Mouse (Mus musculus) adrenal gland, adult 2 months (tissue): ENCODE measurements around the gene Lingo4. TPM values are rescaled to one million over a fixed set of nuclear protein-coding genes. Genes with fewer than 3 reads are reported as not detected.

ENCODE experiments used
- DNase-seq: peaks from one replicate; pipeline ENCODE4 v3.0.0; 2021
- polyA plus RNA-seq: library from polyadenylated mRNA; depleted of rRNA; stranded (reverse); fragments of >200 nt; gene quantifications from 2 replicates; pipeline ENCODE4 v1.2.3, GENCODE M21; 2012
- total RNA-seq, 2 experiments: library from RNA; stranded (reverse); gene quantifications; 2 replicates each; pipeline ENCODE4 v1.2.3; 2021

The Lingo4 gene
- total and polyA plus RNA-seq, 3 experiments = 0.22 to 0.62 (median 0.26) TPM

DNA sequence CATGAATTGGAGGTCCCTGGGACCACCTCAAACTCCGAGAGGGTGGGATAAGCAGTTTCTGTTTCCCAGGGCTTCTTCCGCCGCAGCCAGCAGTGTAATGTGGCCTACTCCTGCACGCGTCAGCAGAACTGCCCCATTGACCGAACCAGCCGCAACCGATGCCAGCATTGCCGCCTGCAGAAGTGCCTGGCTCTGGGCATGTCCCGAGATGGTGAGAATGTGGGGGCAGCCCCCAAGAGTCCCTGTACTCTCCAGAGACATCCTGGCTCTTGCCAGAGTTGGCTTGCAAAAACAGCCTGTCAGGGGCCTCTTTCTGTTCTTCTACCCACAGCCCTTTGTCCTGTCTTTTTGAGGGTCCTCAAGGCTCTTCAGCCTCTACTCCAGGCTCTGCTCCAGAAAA, 10.9 kb upstream of the Lingo4 start:
- no peak for DNase-seq

DNA sequence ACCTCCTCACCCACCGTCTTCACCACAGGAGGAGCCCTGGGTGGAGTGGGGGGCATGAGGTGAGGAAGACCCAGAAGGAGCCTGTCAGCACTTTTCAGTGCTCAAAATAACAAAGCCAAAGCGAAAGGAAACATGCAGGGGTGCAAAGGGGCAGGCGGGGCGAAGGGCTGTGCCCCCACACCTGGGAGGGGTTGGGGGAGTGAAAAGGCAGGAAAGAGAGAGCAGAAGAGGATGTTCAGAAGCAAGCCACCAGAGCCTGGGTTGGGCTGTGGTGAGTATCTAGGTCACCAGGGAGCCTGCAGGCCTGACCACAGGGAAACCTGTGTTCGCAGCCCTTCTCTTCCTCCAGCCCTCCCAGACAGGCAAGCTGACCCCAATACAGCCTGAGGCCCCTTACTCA, 10.3 kb upstream of the Lingo4 start:
- DNase-seq = no peak

DNA sequence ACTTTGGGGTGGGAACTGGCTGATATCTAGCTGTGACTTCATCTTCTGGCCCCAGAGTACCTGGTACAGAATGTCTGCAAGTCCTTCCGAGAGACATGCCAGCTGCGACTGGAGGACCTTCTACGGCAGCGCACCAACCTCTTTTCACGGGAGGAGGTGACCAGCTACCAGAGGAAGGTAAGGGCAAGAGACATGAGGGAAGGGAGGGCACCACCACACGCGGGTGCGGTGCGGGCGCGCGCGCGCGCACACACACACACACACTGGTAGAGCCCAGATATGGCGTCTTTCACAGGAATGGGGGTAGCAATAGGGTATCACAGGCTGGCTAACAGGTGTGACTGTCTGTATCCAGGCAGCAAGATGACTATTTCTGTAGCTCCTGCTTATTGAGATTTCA, 8.9 kb upstream of the Lingo4 start:
- DNase-seq = no peak

DNA sequence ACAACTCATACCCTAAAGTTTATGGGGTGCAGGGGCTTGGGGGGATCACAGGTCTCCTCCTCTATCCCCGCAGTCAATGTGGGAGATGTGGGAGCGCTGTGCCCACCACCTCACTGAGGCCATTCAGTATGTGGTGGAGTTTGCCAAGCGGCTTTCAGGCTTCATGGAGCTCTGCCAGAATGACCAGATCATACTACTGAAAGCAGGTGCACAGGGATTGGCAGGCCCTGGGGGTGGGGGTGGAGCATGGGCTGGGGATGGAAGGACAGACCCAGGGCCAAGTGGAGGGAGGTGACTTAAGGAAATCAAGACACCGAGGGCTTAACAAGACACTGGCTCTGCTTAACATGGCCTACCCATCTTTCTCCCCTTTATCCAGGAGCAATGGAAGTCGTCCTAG, 7.3 kb upstream of the Lingo4 start:
- DNase-seq = no peak

DNA sequence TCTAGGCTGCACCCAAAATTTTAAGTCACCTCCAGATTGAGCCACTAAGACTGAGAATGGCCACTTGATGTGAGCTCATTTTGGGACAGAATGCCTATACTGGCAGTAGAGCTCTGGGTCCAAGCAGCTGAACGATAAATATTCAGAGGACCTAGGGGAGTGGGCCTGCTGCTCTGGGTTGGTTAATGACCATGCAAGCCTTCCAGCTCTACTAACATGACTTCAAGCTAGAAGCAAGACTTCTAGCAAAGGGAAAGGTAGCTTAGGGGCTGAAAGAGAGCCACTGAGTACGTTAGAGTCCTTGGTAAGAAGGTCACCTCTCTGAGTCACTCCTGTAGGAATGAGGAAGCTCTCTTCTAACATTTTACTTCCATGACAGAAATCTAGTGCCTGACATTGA, 6.2 kb upstream of the Lingo4 start:
- peak; percentile 57 for DNase-seq

DNA sequence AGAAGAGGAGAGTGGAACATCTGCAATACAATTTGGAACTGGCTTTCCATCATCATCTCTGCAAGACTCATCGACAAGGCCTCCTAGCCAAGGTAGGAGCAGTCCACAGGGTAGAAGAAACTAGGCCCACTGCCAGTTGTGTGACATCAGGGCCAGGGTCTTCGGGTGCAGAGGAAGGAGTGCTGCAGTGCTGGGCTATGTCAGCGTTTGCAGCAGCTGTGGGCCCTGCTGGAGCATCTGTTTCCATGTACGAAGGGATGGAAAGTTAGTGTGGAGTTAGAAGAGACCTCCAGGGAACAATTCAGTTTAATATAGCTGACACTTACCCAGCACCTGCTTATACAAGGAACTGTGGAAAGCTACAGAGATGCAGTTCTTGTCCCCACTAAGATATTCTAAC, 5.3 kb upstream of the Lingo4 start:
- DNase-seq = no peak

DNA sequence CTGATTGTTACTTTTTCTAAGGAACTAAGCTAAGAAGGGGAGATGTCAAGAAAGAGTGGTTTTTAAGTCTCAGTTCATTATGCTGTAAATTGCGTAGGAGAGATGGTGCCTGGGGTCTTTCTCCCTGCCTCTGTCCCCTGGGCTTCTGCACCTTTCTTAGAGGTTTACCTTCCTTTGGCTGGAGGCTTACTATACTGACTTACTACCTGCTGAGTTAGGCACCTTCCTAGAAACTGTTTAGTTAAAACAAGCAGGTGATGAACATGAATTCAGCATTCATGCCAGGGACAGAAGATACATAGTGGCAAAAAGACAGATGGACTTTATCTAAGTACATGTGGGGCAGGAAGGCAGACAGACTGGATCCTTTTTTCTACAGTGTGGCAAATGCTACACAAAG, 2.0 kb upstream of the Lingo4 start:
- DNase-seq = no peak

DNA sequence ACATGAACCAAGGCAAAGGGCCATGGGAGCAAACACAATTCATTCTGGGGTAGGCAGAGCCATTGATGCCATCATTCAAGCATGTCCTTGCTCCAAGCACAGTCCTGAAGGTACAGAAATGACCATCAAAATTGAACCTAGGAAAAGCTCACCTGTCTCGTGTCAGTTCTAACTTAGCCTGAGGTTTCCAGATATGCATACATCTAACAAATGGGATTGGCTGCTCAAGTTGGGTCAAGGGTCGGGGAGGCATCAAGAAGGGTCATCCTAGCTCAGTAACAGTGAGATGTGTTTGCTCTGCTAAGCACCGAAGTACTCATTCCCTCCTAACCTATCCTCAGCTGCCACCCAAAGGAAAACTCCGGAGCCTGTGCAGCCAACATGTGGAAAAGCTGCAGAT, 1.5 kb upstream of the Lingo4 start:
- DNase-seq = no peak

DNA sequence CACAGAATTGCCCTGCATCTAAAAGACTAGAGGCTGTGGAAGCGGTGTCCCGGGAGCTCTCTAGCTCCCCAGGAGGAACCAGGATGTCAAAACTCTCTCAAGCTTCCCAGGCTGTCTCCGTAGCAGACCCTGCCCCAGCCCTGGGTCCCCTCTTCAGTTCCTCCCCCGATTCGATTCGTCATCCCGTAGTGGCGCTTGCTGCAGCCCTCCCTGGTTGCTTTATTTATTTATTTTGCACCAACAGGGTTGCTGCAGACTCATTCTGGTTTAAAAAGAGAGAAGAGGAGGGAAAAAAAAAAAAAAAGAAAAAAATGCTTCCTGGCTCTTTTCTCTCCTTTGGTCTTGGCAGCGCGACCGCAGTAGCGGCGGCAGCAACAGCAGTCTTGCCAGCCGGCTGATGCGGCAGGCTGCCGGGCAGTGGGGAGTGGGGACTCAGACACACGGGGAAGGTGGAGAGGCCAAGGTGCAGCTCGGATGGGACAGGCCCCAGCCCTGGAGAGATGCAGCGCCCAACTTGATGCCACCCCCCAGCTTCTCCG, 695 bp downstream of the Lingo4 start:
- DNase-seq = peak; percentile 48

DNA sequence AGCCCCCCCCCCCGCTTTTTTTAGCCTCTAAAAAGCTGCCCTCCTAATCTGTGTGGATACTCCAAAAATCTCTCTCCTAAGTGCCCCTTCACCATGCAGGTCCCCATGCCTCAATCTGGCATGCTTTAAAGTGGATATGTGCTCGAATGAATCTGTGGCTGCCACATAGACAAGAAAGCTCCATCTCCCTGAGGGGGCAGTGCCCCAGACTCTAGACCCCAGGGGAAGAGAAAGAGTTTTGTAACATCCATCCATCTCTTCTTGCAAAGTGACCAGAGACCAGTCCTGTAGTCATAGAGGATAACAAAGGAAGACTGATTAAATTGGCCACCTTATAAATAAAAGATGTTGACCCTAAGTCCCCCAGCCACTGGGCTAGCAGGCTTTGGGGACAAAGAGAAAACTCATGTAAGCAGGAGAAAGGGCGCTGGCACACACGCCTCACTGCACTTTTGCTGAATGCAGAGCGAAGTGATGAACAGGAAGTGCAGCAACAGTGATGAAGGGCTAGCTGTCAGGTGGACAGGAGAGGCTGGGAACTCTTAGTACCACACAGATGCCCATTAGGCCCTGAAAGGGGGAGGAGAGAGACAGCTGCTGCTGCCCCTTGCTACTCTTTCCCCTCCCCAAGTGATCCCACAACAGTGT, 1.5 kb downstream of the Lingo4 start:
- no peak for DNase-seq

DNA sequence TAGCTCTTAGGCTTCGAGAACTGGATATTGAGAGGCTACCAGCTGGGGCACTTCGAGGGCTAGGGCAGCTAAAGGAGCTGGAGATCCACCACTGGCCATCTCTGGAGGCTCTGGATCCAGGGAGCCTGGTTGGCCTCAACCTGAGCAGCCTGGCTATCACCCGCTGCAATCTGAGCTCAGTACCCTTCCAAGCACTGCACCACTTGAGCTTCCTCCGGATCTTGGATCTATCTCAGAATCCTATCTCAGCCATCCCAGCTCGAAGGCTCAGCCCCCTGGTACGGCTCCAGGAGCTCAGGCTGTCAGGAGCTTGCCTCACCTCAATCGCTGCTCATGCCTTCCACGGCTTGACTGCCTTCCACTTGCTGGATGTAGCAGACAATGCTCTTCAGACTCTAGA, 4.1 kb downstream of the Lingo4 start:
- no peak for DNase-seq

DNA sequence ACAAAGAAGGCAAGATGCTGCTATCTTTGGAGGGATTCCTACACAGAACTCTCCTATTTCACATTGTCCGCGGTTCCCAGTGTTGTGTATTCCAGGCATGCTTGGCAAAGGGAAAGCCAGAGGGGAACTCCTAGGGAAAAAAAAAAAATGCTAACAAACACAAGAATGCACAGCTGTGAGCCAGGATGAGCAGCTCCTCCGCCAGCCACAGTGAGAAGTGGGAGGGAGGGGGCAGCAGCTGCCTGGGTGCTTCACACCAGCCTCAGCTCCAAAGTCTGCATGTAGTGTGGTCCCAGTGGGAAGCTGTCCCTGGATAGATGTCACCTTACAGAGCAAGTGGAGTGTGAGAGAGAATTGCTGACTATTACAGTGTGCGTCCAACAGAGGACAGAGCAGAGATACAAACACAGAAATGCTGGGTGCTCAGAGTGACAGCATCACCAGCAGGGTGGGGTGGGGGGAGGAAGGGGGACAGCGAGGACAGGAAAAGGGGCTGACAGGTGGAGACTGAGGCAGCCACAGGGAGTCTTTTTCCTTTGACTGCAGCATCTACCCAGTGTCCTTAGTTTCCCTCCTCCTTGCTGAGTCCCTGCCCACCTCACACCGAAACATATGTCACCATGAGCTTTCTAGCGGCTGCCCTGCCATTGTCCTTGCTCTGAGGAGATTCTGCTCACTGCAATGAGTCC, 6.2 kb downstream of the Lingo4 start:
- DNase-seq = no peak

DNA sequence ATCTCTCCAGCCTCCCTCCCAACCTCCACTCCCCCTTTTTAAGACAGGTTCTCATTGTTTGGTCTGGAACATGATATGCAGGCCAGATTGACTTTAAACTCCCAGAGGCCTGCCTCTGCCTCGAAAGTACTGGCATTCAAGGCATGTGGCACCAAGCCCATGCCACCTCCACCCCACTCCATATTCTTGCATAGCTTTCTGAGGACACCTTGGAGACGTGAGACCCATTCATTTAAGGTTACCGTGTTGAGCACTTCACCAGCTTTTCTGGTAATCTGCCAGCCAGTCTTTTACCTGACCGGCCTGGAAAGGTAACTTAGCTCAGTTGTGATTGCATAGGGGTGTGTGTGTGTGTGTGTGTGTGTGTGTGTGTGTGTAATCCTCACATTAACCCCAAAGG, 7.2 kb downstream of the Lingo4 start:
- DNase-seq = no peak

DNA sequence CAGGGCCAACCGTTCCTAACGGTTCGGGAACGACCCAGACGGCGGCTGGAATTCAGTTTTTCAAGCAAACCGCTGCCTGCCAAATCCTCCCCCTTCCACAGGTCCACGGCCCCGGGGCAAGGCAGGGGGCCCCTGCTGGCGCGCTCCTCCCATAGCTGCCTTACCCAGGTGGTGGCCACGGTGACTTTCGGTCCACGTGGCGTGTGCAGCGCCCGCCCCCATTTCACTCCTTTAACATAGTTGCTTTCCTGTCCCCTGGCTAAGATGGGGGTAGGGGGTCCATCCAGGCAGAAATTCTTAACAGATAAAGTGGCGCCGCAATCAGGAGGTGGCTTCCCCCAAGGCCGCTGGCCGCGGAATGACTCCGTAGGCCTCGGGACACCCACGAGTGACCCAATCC, 14.2 kb downstream of the Lingo4 start:
- no peak for DNase-seq

DNA sequence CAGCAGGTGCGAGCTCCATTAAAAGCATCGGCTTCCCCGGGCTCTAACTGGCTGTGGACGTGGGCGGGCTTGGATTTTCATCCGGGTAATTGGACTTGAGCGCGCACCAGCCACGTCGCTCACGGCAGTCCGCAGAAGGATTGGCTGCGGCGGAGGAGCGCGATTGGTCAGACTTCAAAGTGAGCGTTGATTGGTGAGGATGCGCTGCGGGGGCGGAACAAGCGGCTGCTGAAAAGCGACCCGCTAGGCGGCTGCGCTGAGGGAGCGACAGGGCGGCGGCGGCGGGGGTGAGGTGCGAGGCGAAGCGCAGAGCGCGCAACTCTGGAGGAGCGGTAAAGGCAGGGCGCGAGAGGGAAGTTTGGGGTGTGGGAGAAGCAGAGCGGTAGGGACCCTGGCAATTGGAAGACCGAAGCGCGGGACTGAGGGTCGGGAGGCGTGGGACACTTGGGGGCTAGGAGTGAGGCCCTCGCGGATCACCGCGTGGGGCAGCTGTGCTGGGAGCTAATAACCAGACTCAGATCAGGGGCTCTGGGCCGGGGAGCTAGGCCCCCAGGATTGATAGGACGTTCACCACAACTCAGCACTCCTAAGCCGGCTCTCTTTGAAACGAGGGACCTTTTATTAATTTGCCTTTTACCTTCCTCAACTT, 14.8 kb downstream of the Lingo4 start, which contains the start of gene Tdrkh:
Gene Tdrkh (plus strand): TSS at position 243 of the 649 bp plus-strand sequence.
- DNase-seq = peak; percentile 97

DNA sequence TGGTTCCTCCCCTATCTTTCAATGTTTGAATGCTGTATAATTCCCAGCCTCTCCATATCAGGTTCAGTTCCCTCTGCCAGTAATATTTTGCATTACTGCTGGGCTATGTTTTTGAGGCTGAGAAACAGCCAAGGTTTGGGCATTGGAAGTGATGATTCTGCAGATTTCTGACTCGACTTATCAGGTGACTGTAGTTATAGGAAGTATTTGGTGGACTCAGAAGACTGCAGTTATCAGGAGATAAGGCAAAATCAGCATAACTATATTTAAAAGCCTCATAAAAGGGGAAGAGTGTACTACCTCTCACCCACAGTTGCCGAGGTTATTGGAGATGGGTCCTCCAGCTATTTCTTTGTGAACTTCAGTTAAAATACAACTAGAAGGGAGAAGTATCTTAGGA, 32.7 kb downstream of the Lingo4 start:
- DNase-seq = no peak

DNA sequence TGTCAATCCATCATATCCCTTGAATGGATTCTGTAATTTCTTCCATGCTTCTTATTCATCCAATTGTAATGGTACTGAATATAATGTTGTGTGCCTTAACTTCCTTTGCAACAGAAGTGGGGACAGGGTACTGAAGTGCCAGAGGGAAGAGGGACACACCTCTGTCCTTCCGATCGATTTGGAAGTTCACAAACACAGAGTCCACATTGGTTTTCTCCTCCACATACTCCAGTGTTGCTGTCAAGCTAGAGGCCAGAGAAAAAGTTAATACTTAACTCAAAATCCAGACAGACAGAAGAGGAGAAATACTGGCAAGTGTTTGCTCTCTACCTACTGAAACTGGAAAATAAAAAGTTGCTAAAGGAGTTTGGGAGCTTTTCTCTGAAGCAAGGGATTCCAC, 36.0 kb downstream of the Lingo4 start:
- no peak for DNase-seq

DNA sequence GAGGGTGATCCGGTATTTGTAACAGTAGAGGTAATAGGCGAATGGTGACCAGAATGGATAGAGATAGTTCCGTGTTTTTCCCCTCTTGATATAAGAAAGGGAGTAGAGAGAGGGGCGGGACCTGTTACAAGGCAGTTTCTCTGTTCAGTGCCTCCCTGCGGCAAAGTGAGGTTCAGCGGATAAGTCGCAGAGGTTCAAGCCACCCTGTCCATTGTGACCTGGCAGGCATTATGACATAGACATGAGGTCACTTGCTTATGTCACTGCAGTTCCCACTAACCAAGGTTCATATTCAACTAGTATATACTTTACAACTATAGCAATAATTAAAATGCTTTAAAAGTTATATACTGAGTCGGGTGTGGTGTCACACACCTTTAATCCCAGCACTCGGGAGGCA, 38.1 kb downstream of the Lingo4 start:
- DNase-seq = no peak

DNA sequence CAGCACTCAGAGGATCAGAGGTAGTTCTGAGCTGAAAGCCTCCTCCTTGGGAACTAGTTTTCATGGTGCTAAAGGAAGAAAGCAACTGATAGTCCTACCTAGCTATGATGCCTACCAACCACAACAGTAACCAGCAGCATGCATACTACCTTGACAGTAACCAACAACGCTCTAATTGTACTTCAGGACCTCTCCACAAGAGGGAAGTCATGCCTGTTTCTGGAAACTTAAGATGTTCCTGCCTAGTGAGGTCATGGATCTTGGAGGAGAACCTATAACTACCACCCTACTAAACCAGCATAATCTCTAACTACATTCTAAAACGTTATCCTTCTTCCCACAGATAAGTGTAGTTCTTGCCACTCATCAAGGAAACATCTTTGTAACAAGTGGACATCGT, 42.9 kb downstream of the Lingo4 start:
- no peak for DNase-seq

DNA sequence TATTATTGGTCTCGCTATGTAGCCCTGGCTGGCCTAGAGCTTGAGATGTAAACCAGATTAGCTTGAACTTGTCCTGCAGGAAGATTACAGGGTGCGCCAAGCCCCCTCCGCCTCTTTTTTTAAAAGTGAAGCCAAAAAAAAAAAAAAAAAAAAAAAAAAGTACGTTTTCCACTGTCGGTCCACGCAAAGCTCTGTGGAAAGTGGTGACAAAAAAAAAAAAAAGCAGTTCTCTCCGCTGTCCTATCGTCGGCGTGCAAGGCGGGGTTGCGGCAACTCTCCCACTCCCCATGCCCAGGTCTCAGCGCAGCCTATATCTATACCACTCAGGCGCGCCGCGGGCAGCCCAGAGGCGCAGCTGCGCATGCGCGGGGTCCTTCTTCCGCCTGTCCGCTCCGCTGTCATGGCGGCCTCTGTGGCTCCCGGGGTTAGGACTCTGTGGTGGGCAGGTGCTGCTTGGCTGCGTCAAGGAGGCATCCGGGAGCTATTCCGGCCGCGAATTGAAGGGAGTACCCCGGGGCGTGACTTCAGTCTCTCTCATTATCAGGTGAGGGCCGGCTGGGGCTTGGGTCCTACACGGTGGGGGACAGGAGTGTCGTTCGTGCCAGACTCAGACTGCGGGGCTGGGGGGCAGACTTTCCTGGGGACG, 44.8 kb downstream of the Lingo4 start, which contains the start of gene Mrpl9:
Gene Mrpl9 (plus strand): TSS at position 368 of the 646 bp plus-strand sequence.
- DNase-seq = peak; percentile 95

DNA sequence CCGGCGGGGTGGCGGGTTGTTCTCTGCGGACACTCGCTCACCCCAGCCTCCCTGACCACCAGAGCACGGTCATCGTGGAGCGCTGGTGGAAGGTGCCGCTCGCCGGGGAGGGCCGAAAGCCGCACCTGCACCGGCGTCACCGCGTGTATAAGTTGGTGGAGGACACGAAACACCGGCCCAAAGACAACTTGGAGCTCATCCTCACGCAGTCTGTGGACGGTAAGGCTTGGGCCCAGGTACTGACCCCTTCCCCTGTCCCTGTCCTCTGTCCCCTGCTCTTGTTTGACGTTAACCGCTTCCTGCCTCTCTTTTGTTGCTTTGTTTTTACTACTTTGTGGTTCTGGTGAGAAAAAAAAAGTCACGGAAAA, 45.3 kb downstream of the Lingo4 start, which contains the start of gene Oaz3:
Gene Oaz3 (minus strand): TSS at position 319 of the 368 bp plus-strand sequence.
- no peak for DNase-seq

DNA sequence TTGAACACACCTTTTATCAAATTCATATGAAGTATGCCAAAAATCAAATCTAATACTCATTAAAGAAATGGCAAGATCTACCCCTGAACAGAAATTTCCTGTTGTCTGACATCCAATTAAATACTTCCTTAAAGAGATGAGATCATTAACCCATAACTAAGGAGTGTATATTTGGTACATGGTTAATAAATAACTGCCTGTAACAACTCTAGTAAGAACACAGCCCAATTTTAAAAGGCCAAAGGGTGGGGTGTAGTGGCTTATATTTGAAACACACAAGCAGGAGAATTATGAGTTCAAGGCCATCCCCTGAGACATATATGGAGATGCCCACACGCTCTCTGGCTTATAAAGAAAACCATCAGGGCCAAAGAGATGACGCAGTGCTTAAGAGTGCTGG, 51.1 kb downstream of the Lingo4 start:
- DNase-seq = no peak
